Mouse (Mus musculus) kidney, postnatal 0 days (tissue): ENCODE measurements around the gene Nab2. TPM values are rescaled to one million over a fixed set of nuclear protein-coding genes. Genes with fewer than 3 reads are reported as not detected.

ENCODE experiments used
- ATAC-seq: fragments of 200-750 bp; cut with Nextera tagmentation; replicated peaks from 2 replicates; pipeline ENCODE4 v1.8.0; 2017; ENCODE audit warnings: low read depth, moderate number of reproducible peaks, moderate TSS enrichment, moderate library complexity; ENCODE audit not compliant: low FRiP score
- DNase-seq: peaks from one replicate; pipeline ENCODE4 v3.0.0-alpha.2; 2016; ENCODE audit warnings: low spot score
- H3K27ac ChIP-seq: fragments of 300-500 bp; sonication (generic); 2 replicates; pipeline ENCODE4 v1.5.1; 2014; ENCODE audit warnings: mild to moderate bottlenecking
- H3K27me3 ChIP-seq: fragments of 300-500 bp; sonication (generic); 2 replicates; pipeline ENCODE4 v1.6.1; 2014; ENCODE audit warnings: low read length, mixed read lengths; ENCODE audit not compliant: insufficient read depth
- H3K36me3 ChIP-seq: fragments of 300-500 bp; sonication (generic); 2 replicates; pipeline ENCODE4 v1.6.1; 2014; ENCODE audit warnings: low read length, mixed read lengths; ENCODE audit not compliant: insufficient read depth
- H3K4me1 ChIP-seq: fragments of 300-500 bp; sonication (generic); replicated peaks from 2 replicates; pipeline ENCODE4 v1.6.1; 2014; ENCODE audit warnings: antibody characterized with exemption, low read length, mixed read lengths; ENCODE audit not compliant: insufficient read depth
- H3K4me2 ChIP-seq: fragments of 300-500 bp; sonication (generic); 2 replicates; pipeline ENCODE4 v1.6.1; 2014; ENCODE audit warnings: mild to moderate bottlenecking, low read length, moderate library complexity, mixed read lengths
- H3K4me3 ChIP-seq: fragments of 300-500 bp; sonication (generic); replicated peaks from 2 replicates; pipeline ENCODE4 v1.5.1; 2014; ENCODE audit warnings: low read depth, low read length
- H3K9ac ChIP-seq: fragments of 300-500 bp; sonication (generic); 2 replicates; pipeline ENCODE4 v1.6.1; 2014; ENCODE audit warnings: low read depth, low read length
- H3K9me3 ChIP-seq: fragments of 300-500 bp; sonication (generic); replicated peaks from 2 replicates; pipeline ENCODE4 v1.6.1; 2016; ENCODE audit warnings: low read length, inconsistent platforms, mixed read lengths
- CTCF ChIP-seq: IDR thresholded peaks from 2 replicates; pipeline ENCODE4 v1.5.1; 2016; ENCODE audit warnings: antibody characterized with exemption, low read depth, mild to moderate bottlenecking, moderate library complexity
- WGBS: fragments of 180-500 bp; shearing (Covaris S2); extraction: QIAGEN DNeasy Blood & Tissue Kit; methylation state at CpG from one replicate; pipeline ENCODE4 v1.1.7; 2014; 5-methylcytosine and 5-hydroxymethylcytosine counted together
- polyA plus RNA-seq: library from polyadenylated mRNA; unstranded; fragments of >200 nt; fragmentation: Nextera tagmentation; extraction: Ambion mirVana; gene quantifications from 2 replicates; pipeline ENCODE4 v1.2.1, GENCODE M21; 2015

The Nab2 gene
- polyA plus RNA-seq, 1 experiment from 2014 or later: 24.3 TPM

DNA sequence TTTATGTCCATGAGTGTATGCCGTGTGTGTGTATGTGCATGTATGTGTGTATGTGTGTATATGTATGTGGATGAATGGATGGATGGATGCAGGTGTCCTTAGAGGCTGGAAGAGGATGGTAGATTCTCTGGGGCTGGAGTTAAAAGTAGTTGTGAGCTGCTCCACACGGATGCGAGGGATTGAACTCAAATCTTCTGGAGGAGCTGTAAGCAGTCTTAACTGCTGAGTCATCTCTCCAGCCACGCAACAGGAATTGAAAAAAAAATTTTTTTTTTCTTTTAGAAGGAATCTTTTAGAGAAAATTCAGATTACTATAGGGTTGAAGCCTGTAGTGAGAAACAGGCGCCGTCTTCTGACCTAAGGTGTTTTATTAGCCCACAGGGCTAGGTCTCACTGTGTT is 14.5 kb upstream of the Nab2 start:
- ATAC-seq: no peak; the same call in 1 of the 2 replicates
- no peaks in the 10 kb centered on the region for H3K4me1 ChIP-seq
- no peak overlapping the region for H3K9ac ChIP-seq
- H3K4me3 ChIP-seq: no peak overlapping the region
- no peak overlapping the region for H3K27ac ChIP-seq
- no peak for TF ChIP-seq CTCF
- H3K27me3 ChIP-seq: no peaks in the 10 kb centered on the region
- no peaks in the 10 kb centered on the region for H3K36me3 ChIP-seq
- no peak for DNase-seq
- H3K4me2 ChIP-seq: no peak overlapping the region
- WGBS: 88% methylated on average over 6 of the region's 6 CpGs
- no peaks in the 10 kb centered on the region for H3K9me3 ChIP-seq

GRCm38 (mm10) chr10:127679881-127680280 is 11.5 kb upstream of the Nab2 start:
- Histone ChIP-seq H3K4me1 (no peaks in the 10 kb centered on the region), H3K36me3 (no peaks in the 10 kb centered on the region), H3K9me3 (no peaks in the 10 kb centered on the region), H3K9ac (no peak overlapping the region), H3K27me3 (no peaks in the 10 kb centered on the region), H3K4me2 (no peak overlapping the region), H3K4me3 (no peak overlapping the region), H3K27ac (no peak overlapping the region)
- TF ChIP-seq CTCF: no peak
- WGBS: 81% methylated on average over 3 of the region's 3 CpGs
- DNase-seq: no peak
- no peak for ATAC-seq

GRCm38 (mm10) chr10:127679208-127679607 is 10.8 kb upstream of the Nab2 start:
- no peaks in the 10 kb centered on the region for H3K9me3 ChIP-seq
- DNase-seq (no peak), ATAC-seq (no peak)
- TF ChIP-seq CTCF: no peak
- H3K4me2 ChIP-seq: no peak overlapping the region
- no peak overlapping the region for H3K9ac ChIP-seq
- H3K36me3 ChIP-seq: no peaks in the 10 kb centered on the region
- 94% methylated on average over 1 of the region's 1 CpGs for WGBS
- H3K27ac ChIP-seq: no peak overlapping the region
- H3K4me3 ChIP-seq: no peak overlapping the region
- no peaks in the 10 kb centered on the region for H3K27me3 ChIP-seq
- no peaks in the 10 kb centered on the region for H3K4me1 ChIP-seq

DNA sequence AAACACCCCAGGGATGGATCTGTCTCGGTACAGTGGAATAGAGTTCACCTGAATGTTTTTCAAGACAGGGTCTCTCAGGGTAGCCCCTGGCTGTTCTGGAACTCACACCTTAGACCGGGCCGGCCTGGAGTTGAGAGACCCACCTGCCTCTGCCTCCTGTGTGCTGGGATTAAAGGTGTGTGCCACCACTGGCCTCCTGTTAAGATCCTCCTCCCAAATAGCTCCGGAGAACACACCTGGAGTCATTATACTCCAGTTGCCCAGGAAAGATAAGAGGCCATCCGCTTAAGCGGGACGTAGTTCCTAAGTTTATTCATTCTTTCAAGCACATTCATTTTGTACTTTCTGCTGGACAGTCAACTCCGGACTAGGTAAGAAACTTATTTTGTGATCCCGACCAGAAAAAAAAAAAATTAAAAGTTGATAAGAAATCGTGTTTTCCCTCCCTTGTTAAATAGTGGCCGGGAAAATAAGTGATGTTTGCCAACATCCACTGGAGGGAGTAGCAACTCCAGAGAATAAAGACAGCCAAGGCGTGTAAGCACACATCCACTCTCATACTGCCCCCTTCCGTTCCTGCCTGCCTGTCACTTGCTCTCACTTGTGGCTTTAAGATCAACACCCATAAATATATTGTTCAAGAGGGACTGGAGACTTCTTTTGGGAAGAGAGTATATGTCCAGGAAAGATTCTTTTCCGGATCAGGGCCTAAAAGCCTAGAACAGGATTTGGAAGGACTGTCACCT is 9.4 kb upstream of the Nab2 start:
- H3K27me3 ChIP-seq: no peaks in the 10 kb centered on the region
- TF ChIP-seq CTCF: peak; percentile 99
- 8% methylated on average over 14 of the region's 14 CpGs for WGBS
- H3K27ac ChIP-seq: peak overlapping the region; percentile 56; the same call in 1 of the 2 replicates
- H3K9me3 ChIP-seq: no peaks in the 10 kb centered on the region
- no peaks in the 10 kb centered on the region for H3K36me3 ChIP-seq
- DNase-seq (peak; percentile 97), ATAC-seq (no peak)
- no peaks in the 10 kb centered on the region for H3K4me1 ChIP-seq
- H3K9ac ChIP-seq: peak overlapping the region; percentile 69
- H3K4me2 ChIP-seq: peak overlapping the region; percentile 97
- peak overlapping the region; percentile 76 for H3K4me3 ChIP-seq

DNA sequence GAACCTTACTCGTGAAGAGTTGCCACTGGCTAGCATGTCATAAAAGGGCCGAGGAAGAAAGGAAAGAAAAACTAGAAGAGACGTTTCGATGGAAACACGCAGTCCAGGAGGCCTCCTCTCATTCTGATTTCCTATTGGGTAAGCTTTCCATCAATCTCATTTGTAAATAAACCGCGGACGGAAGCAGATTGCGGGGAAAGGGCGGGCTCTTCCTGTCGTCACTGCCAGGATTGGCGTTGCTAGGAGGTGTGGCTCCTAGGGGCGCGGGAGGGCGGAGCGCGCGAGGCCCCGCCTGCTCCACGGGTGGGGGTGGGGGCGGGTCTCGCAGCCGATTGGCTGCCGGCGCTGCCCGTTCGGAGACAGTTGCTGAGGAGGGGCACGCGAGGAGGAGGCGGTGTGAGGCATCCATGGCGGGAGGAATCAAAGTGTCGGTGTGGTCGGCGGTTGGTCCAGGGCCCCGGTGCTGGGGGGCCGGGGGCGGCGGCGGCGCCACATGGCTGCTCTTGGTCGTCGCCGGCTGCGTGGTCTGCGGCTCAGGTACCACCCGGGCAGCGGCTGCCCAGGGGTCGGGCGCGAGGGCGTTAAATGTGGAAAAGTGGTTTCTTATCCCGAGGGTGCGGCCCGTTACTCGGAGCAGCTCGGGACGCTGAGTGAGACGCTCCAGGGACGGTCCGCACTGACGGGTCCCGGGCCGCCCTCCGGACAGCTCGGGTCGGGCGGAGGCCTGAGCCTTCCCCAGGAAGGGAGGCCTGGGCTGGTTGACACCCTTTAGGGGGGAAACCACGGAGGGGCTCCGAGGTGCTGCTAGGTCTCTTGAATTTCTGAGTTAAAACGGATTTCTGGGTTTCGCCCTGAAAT is 8.6 kb upstream of the Nab2 start:
- Histone ChIP-seq H3K9ac (peak overlapping the region; percentile 69), H3K4me1 (no peaks in the 10 kb centered on the region), H3K27ac (peak overlapping the region; percentile 69), H3K27me3 (no peaks in the 10 kb centered on the region), H3K4me3 (peak overlapping the region; percentile 76), H3K9me3 (no peaks in the 10 kb centered on the region), H3K36me3 (no peaks in the 10 kb centered on the region), H3K4me2 (peak overlapping the region; percentile 97)
- peak; percentile 94 for ATAC-seq
- DNase-seq: peak; percentile 100
- WGBS: under 1% methylated on average over 71 of the region's 71 CpGs
- TF ChIP-seq CTCF: 0 out of 2 replicates have a peak, but pooled peaks have one; percentile 1

GRCm38 (mm10) chr10:127675859-127676398 is 7.6 kb upstream of the Nab2 start:
- peak overlapping the region; percentile 69 for H3K27ac ChIP-seq
- no peaks in the 10 kb centered on the region for H3K4me1 ChIP-seq
- ATAC-seq: no peak
- no peaks in the 10 kb centered on the region for H3K27me3 ChIP-seq
- no peak for TF ChIP-seq CTCF
- WGBS: 44% methylated on average over 5 of the region's 5 CpGs
- peak overlapping the region; percentile 69 for H3K4me2 ChIP-seq
- peak overlapping the region; percentile 38; the same call in 1 of the 2 replicates for H3K9ac ChIP-seq
- no peaks in the 10 kb centered on the region for H3K36me3 ChIP-seq
- DNase-seq: no peak
- peak overlapping the region; percentile 76 for H3K4me3 ChIP-seq
- H3K9me3 ChIP-seq: no peaks in the 10 kb centered on the region
